Mouse (Mus musculus): ENCODE data around the gene Gm45808. TPM values are rescaled to one million over a fixed set of nuclear protein-coding genes. Genes with fewer than 3 reads are reported as not detected.
"Not testable (repeated sequence)": the region's sequence is repeated elsewhere in the genome, so short reads cannot be mapped to it uniquely, and the experiment has no call there.

The Gm45808 gene
- polyA plus RNA-seq, 1 experiment from 2014 or later: not detected

- no peaks in the 10 kb centered on the region for H3K27me3 ChIP-seq
- H3K9me3 ChIP-seq: no peaks in the 10 kb centered on the region
- peak overlapping the region; percentile 83; the same call in 1 of the 2 replicates for H3K27ac ChIP-seq
- peak overlapping the region; percentile 63; the same call in 1 of the 2 replicates for H3K9ac ChIP-seq
- H3K4me2 ChIP-seq (replicated peaks): peak overlapping the region; percentile 59
- 55% methylated on average over 16 of the region's 16 CpGs for WGBS
- H3K4me3 ChIP-seq: peak overlapping the region; percentile 51
- peaks cover 16% of the 10 kb centered on the region for H3K36me3 ChIP-seq
- peaks cover 48% of the 10 kb centered on the region for H3K4me1 ChIP-seq
- no peak for ATAC-seq (ENCODE audit: low FRiP score, low read depth)
These were observed 35.7 kb upstream of the Gm45808 start for GRCm38 (mm10) chr7:45522194-45522752.

- no peaks in the 10 kb centered on the region for H3K27me3 ChIP-seq
- H3K27ac ChIP-seq: peak overlapping the region; percentile 83
- peaks cover 46% of the 10 kb centered on the region for H3K4me1 ChIP-seq
- H3K36me3 ChIP-seq: peaks cover 16% of the 10 kb centered on the region
- under 1% methylated on average over 28 of the region's 28 CpGs for WGBS
- ATAC-seq (ENCODE audit: low FRiP score, low read depth): peak; percentile 57
- peak overlapping the region; percentile 63 for H3K9ac ChIP-seq
- H3K9me3 ChIP-seq: no peaks in the 10 kb centered on the region
- H3K4me3 ChIP-seq: peak overlapping the region; percentile 51
- peak overlapping the region; percentile 59 for H3K4me2 ChIP-seq (replicated peaks)
These were observed 35.1 kb upstream of the Gm45808 start for GRCm38 (mm10) chr7:45521728-45522184.

- no peak for ATAC-seq (ENCODE audit: low FRiP score, low read depth)
- 94% methylated on average over 7 of the region's 7 CpGs for WGBS
- no peak overlapping the region for H3K27ac ChIP-seq
- H3K36me3 ChIP-seq: peaks cover 16% of the 10 kb centered on the region
- no peak overlapping the region for H3K4me2 ChIP-seq (replicated peaks)
- H3K27me3 ChIP-seq: no peaks in the 10 kb centered on the region
- H3K4me1 ChIP-seq: peaks cover 45% of the 10 kb centered on the region
- H3K9ac ChIP-seq: no peak overlapping the region
- no peak overlapping the region for H3K4me3 ChIP-seq
- H3K9me3 ChIP-seq: no peaks in the 10 kb centered on the region
These were observed 34.0 kb upstream of the Gm45808 start for GRCm38 (mm10) chr7:45520605-45521004.

GRCm38 (mm10) chr7:45519345-45520120, 32.9 kb upstream of the Gm45808 start:
- H3K27ac ChIP-seq: no peak overlapping the region
- H3K36me3 ChIP-seq: peaks cover 15% of the 10 kb centered on the region
- H3K9me3 ChIP-seq: no peaks in the 10 kb centered on the region
- ATAC-seq (ENCODE audit: low FRiP score, low read depth): no peak
- no peak overlapping the region for H3K4me3 ChIP-seq
- H3K27me3 ChIP-seq: no peaks in the 10 kb centered on the region
- H3K9ac ChIP-seq: no peak overlapping the region
- WGBS: 71% methylated on average over 8 of the region's 8 CpGs
- H3K4me2 ChIP-seq (replicated peaks): no peak overlapping the region
- H3K4me1 ChIP-seq: peaks cover 40% of the 10 kb centered on the region

- 90% methylated on average over 16 of the region's 16 CpGs for WGBS
- peaks cover 8% of the 10 kb centered on the region for H3K36me3 ChIP-seq
- peaks cover 33% of the 10 kb centered on the region for H3K4me1 ChIP-seq
- no peak overlapping the region for H3K4me3 ChIP-seq
- H3K27ac ChIP-seq: no peak overlapping the region
- H3K9me3 ChIP-seq: no peaks in the 10 kb centered on the region
- H3K9ac ChIP-seq: no peak overlapping the region
- no peak overlapping the region for H3K4me2 ChIP-seq (replicated peaks)
- no peaks in the 10 kb centered on the region for H3K27me3 ChIP-seq
- ATAC-seq (ENCODE audit: low FRiP score, low read depth): no peak
These were observed 32.0 kb upstream of the Gm45808 start for GRCm38 (mm10) chr7:45518618-45519017.

GRCm38 (mm10) chr7:45516846-45517245, 30.2 kb upstream of the Gm45808 start:
- not testable (repeated sequence) for ATAC-seq (ENCODE audit: low FRiP score, low read depth)
- 72% methylated on average over 5 of the region's 5 CpGs for WGBS

GRCm38 (mm10) chr7:45515436-45515835, 28.8 kb upstream of the Gm45808 start:
- H3K27ac ChIP-seq: no peak overlapping the region

More at GRCm38 (mm10) chr7:45516846-45517245, 30.2 kb upstream of the Gm45808 start:
- not testable (repeated sequence) for H3K27ac ChIP-seq; H3K27me3 ChIP-seq; H3K4me3 ChIP-seq; H3K36me3 ChIP-seq; H3K9ac ChIP-seq; H3K9me3 ChIP-seq; H3K4me2 ChIP-seq (replicated peaks)
- peaks cover 18% of the 10 kb centered on the region for H3K4me1 ChIP-seq

GRCm38 (mm10) chr7:45514411-45514810, 27.8 kb upstream of the Gm45808 start:
- Histone ChIP-seq H3K4me2 (replicated peaks) (no peak overlapping the region), H3K36me3 (no peaks in the 10 kb centered on the region), H3K4me1 (peaks cover 13% of the 10 kb centered on the region), H3K27me3 (no peaks in the 10 kb centered on the region), H3K4me3 (no peak overlapping the region), H3K9me3 (no peaks in the 10 kb centered on the region), H3K9ac (no peak overlapping the region), H3K27ac (no peak overlapping the region)
- no peak for ATAC-seq (ENCODE audit: low FRiP score, low read depth)
- WGBS: 76% methylated on average over 7 of the region's 7 CpGs

More at GRCm38 (mm10) chr7:45515436-45515835, 28.8 kb upstream of the Gm45808 start:
- peak; percentile 22; the same call in 1 of the 2 replicates for ATAC-seq (ENCODE audit: low FRiP score, low read depth)
- H3K4me2 ChIP-seq (replicated peaks): peak overlapping the region; percentile 35
- no peaks in the 10 kb centered on the region for H3K9me3 ChIP-seq
- H3K9ac ChIP-seq: 0 out of 2 replicates have a peak overlapping the region, but pooled peaks have one; percentile 39
- WGBS: 21% methylated on average over 16 of the region's 16 CpGs
- H3K36me3 ChIP-seq: no peaks in the 10 kb centered on the region
- H3K4me1 ChIP-seq: peaks cover 14% of the 10 kb centered on the region
- no peaks in the 10 kb centered on the region for H3K27me3 ChIP-seq
- H3K4me3 ChIP-seq: no peak overlapping the region

- H3K36me3 ChIP-seq: peaks cover 28% of the 10 kb centered on the region
- no peaks in the 10 kb centered on the region for H3K9me3 ChIP-seq
- peak within 1 kb of the TSS; percentile 65 for H3K4me3 ChIP-seq
- H3K4me1 ChIP-seq: peaks cover 23% of the 10 kb centered on the region
- H3K27me3 ChIP-seq: no peaks in the 10 kb centered on the region
- whole genome bisulfite sequencing: 1% methylated on average over 44 of the region's 44 CpGs
- ATAC-seq (ENCODE audit: low FRiP score, low read depth): peak; percentile 91
- H3K4me2 ChIP-seq (replicated peaks): peak within 1 kb of the TSS; percentile 96
- peak within 1 kb of the TSS; percentile 87 for H3K9ac ChIP-seq
- H3K27ac ChIP-seq: peak within 1 kb of the TSS; percentile 86
These were observed 23.5 kb upstream of the Gm45808 start, which contains the start of gene Nucb1 for GRCm38 (mm10) chr7:45509912-45510787. Nucb1 (minus strand) TSS chr7:45510406.

- Histone ChIP-seq H3K27ac (peak overlapping the region; percentile 86), H3K9ac (peak overlapping the region; percentile 87), H3K27me3 (no peaks in the 10 kb centered on the region), H3K4me3 (peak overlapping the region; percentile 65), H3K9me3 (no peaks in the 10 kb centered on the region), H3K36me3 (peaks cover 36% of the 10 kb centered on the region), H3K4me2 (replicated peaks) (peak overlapping the region; percentile 96), H3K4me1 (peaks cover 22% of the 10 kb centered on the region)
- whole genome bisulfite sequencing: 28% methylated on average over 19 of the region's 19 CpGs
- no peak for ATAC-seq (ENCODE audit: low FRiP score, low read depth)
These were observed 22.7 kb upstream of the Gm45808 start for GRCm38 (mm10) chr7:45509181-45509882.

GRCm38 (mm10) chr7:45508561-45508960, 21.9 kb upstream of the Gm45808 start:
- peaks cover 44% of the 10 kb centered on the region for H3K36me3 ChIP-seq
- H3K27ac ChIP-seq: no peak overlapping the region
- no peaks in the 10 kb centered on the region for H3K9me3 ChIP-seq
- H3K9ac ChIP-seq: peak overlapping the region; percentile 87
- ATAC-seq (ENCODE audit: low FRiP score, low read depth): no peak
- H3K27me3 ChIP-seq: no peaks in the 10 kb centered on the region
- WGBS: 77% methylated on average over 6 of the region's 6 CpGs
- H3K4me3 ChIP-seq: peak overlapping the region; percentile 65
- peak overlapping the region; percentile 96 for H3K4me2 ChIP-seq (replicated peaks)
- H3K4me1 ChIP-seq: peaks cover 22% of the 10 kb centered on the region

Data from limb, embryonic 13.5 days (tissue).